Mouse (Mus musculus) midbrain, postnatal 0 days (tissue): ENCODE measurements around the gene Pamr1. TPM values are rescaled to one million over a fixed set of nuclear protein-coding genes. Genes with fewer than 3 reads are reported as not detected.

Experiments used
- ATAC-seq: fragments of 200-750 bp; cut with Nextera tagmentation; 2 replicates; pipeline ENCODE4 v1.8.0; 2017; ENCODE audit warnings: moderate number of reproducible peaks, mild to moderate bottlenecking, moderate TSS enrichment, moderate library complexity; ENCODE audit not compliant: low FRiP score
- DNase-seq: peaks from one replicate; pipeline ENCODE4 v3.0.0-alpha.2; 2015; ENCODE audit warnings: low spot score
- H3K27ac ChIP-seq: fragments of 300-500 bp; sonication (generic); 2 replicates; pipeline ENCODE4 v1.5.1; 2014; ENCODE audit warnings: low read depth, mild to moderate bottlenecking, low read length, mixed read lengths
- H3K27me3 ChIP-seq: fragments of 300-500 bp; sonication (generic); 2 replicates; pipeline ENCODE4 v1.6.1; 2014; ENCODE audit warnings: low read length, control low read depth, mixed read lengths; ENCODE audit not compliant: insufficient read depth
- H3K36me3 ChIP-seq: fragments of 300-500 bp; sonication (generic); 2 replicates; pipeline ENCODE4 v1.6.1; 2014; ENCODE audit warnings: low read length, control low read depth, mixed read lengths; ENCODE audit not compliant: insufficient read depth
- H3K4me1 ChIP-seq: fragments of 300-500 bp; sonication (generic); 2 replicates; pipeline ENCODE4 v1.6.1; 2014; ENCODE audit warnings: mild to moderate bottlenecking, control low read depth, antibody characterized with exemption, low read length, mixed read lengths; ENCODE audit not compliant: insufficient read depth
- H3K4me2 ChIP-seq: fragments of 300-500 bp; sonication (generic); 2 replicates; pipeline ENCODE4 v1.6.1; 2014; ENCODE audit warnings: low read depth, mild to moderate bottlenecking, low read length, mixed read lengths; ENCODE audit not compliant: poor library complexity, severe bottlenecking
- H3K4me3 ChIP-seq: fragments of 300-500 bp; sonication (generic); 2 replicates; pipeline ENCODE4 v1.5.1; 2014; ENCODE audit warnings: low read depth, mild to moderate bottlenecking, low read length, moderate library complexity
- H3K9ac ChIP-seq: fragments of 300-500 bp; sonication (generic); replicated peaks from 2 replicates; pipeline ENCODE4 v1.6.1; 2014; ENCODE audit warnings: mild to moderate bottlenecking, low read length, moderate library complexity, mixed read lengths; ENCODE audit not compliant: poor library complexity, severe bottlenecking
- H3K9me3 ChIP-seq: fragments of 300-500 bp; sonication (generic); 2 replicates; pipeline ENCODE4 v1.6.1; 2016; ENCODE audit warnings: low read length, control low read depth
- CTCF ChIP-seq: IDR thresholded peaks from 2 replicates; pipeline ENCODE4 v1.5.1; 2016; ENCODE audit warnings: antibody characterized with exemption, mild to moderate bottlenecking
- WGBS: fragments of 180-500 bp; shearing (Covaris S2); extraction: QIAGEN DNeasy Blood & Tissue Kit; methylation state at CpG from one replicate; pipeline ENCODE4 v1.1.7; 2014; 5-methylcytosine and 5-hydroxymethylcytosine counted together
- polyA plus RNA-seq: library from polyadenylated mRNA; unstranded; fragments of >200 nt; fragmentation: Nextera tagmentation; extraction: Ambion mirVana; gene quantifications from 2 replicates; pipeline ENCODE4 v1.2.1, GENCODE M21; 2015
- total RNA-seq: library from RNA; depleted of rRNA; stranded (reverse); fragments of >200 nt; gene quantifications from 2 replicates; pipeline ENCODE4 v1.2.3, GENCODE M21; 2014

The Pamr1 gene
- total and polyA plus RNA-seq, 2 experiments from 2014 or later: 4.8 to 10.3 TPM

GRCm38 (mm10) chr2:102634010-102634409, 84.2 kb downstream of the Pamr1 start:
- ATAC-seq (no peak), DNase-seq (no peak)
- Histone ChIP-seq H3K27me3 (no peaks in the 10 kb centered on the region), H3K4me1 (no peaks in the 10 kb centered on the region), H3K36me3 (no peaks in the 10 kb centered on the region), H3K9ac (no peak overlapping the region), H3K4me2 (no peak overlapping the region), H3K9me3 (no peaks in the 10 kb centered on the region), H3K27ac (no peak overlapping the region), H3K4me3 (no peak overlapping the region)
- TF ChIP-seq CTCF: no peak
- WGBS: 89% methylated on average over 1 of the region's 1 CpGs

GRCm38 (mm10) chr2:102635523-102636060, 85.8 kb downstream of the Pamr1 start:
- no peak for DNase-seq
- no peaks in the 10 kb centered on the region for H3K4me1 ChIP-seq
- no peaks in the 10 kb centered on the region for H3K9me3 ChIP-seq
- H3K27me3 ChIP-seq: no peaks in the 10 kb centered on the region
- TF ChIP-seq CTCF: no peak
- H3K36me3 ChIP-seq: no peaks in the 10 kb centered on the region
- WGBS: 70% methylated on average over 3 of the region's 3 CpGs
- ATAC-seq: no peak
- H3K9ac ChIP-seq: no peak overlapping the region
- no peak overlapping the region for H3K4me3 ChIP-seq
- no peak overlapping the region for H3K4me2 ChIP-seq
- no peak overlapping the region for H3K27ac ChIP-seq

DNA sequence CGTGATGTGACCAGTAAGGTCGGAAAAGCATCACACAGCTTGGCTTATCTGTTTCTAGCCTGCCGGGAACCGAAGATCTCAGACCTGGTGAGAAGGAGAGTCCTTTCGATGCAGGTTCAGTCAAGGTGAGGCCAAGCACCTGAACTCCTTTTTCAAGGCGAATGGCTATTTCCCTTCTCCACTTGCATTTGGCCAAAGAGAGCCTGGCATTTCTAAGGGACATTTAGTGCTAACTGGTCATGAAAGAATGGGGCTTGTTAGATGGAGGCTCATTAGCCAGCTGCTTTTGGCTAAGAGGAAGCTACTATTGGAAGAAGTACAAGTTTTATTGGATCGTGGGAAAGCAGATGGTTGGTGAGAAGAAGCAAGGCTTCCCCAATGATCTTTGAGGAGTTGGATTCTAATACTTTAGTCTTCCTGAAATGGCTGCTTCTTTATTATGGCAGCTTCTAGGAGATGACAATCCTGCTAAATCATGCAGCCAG, 86.3 kb downstream of the Pamr1 start:
- 91% methylated on average over 7 of the region's 7 CpGs for WGBS
- no peaks in the 10 kb centered on the region for H3K9me3 ChIP-seq
- no peaks in the 10 kb centered on the region for H3K27me3 ChIP-seq
- no peaks in the 10 kb centered on the region for H3K36me3 ChIP-seq
- H3K4me3 ChIP-seq: no peak overlapping the region
- no peak for TF ChIP-seq CTCF
- ATAC-seq (no peak), DNase-seq (no peak)
- H3K27ac ChIP-seq: no peak overlapping the region
- H3K9ac ChIP-seq: no peak overlapping the region
- no peaks in the 10 kb centered on the region for H3K4me1 ChIP-seq
- no peak overlapping the region for H3K4me2 ChIP-seq

DNA sequence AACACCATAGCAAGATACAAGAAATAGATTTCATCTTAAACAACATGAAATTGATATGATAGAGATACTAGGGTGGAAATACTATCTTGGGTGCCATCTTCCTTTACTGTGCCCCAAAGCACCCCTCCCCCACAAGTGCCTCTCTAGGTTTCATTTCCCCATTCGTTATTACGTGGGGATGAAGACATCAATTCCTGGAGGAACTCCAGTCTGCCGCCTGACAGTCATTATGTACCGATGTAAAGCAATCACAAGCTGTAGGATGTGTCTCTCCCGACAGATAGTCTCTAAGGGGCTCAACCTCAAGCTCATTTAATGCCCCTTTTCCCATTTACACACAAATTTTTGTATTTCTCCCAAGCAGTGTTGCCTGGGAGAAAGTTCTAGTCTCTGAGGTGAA, 88.3 kb downstream of the Pamr1 start:
- H3K4me1 ChIP-seq: no peaks in the 10 kb centered on the region
- no peak overlapping the region for H3K9ac ChIP-seq
- H3K9me3 ChIP-seq: no peaks in the 10 kb centered on the region
- ATAC-seq: no peak
- no peaks in the 10 kb centered on the region for H3K27me3 ChIP-seq
- no peak for TF ChIP-seq CTCF
- no peak overlapping the region for H3K4me3 ChIP-seq
- no peaks in the 10 kb centered on the region for H3K36me3 ChIP-seq
- 35% methylated on average over 5 of the region's 5 CpGs for WGBS
- no peak overlapping the region for H3K27ac ChIP-seq
- DNase-seq: no peak
- H3K4me2 ChIP-seq: no peak overlapping the region

DNA sequence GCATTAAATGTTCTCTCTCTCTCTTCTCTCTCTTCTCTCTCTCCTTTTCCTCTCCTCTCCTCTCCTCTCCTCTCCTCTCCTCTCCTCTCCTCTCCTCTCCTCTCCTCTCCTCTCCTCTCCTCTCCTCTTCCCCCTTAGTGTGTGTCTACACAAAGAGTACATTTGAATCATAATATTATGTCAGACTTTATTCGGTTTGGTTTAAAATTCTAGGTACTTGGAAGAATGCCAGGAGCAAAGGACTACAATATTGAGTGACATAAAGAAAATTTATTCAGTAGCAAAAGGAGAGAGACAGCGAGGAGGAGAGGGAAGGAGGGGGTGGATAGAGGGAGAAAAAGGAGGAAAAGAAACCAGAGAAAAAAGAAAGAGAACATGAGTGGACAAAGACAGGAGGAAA, 88.9 kb downstream of the Pamr1 start:
- no peaks in the 10 kb centered on the region for H3K9me3 ChIP-seq
- H3K27me3 ChIP-seq: no peaks in the 10 kb centered on the region
- no peak for DNase-seq
- no peak overlapping the region for H3K4me2 ChIP-seq
- 18% methylated on average over 2 of the region's 2 CpGs for WGBS
- no peak overlapping the region for H3K27ac ChIP-seq
- no peaks in the 10 kb centered on the region for H3K36me3 ChIP-seq
- no peak for TF ChIP-seq CTCF
- no peak overlapping the region for H3K4me3 ChIP-seq
- no peak overlapping the region for H3K9ac ChIP-seq
- no peak for ATAC-seq
- H3K4me1 ChIP-seq: no peaks in the 10 kb centered on the region

DNA sequence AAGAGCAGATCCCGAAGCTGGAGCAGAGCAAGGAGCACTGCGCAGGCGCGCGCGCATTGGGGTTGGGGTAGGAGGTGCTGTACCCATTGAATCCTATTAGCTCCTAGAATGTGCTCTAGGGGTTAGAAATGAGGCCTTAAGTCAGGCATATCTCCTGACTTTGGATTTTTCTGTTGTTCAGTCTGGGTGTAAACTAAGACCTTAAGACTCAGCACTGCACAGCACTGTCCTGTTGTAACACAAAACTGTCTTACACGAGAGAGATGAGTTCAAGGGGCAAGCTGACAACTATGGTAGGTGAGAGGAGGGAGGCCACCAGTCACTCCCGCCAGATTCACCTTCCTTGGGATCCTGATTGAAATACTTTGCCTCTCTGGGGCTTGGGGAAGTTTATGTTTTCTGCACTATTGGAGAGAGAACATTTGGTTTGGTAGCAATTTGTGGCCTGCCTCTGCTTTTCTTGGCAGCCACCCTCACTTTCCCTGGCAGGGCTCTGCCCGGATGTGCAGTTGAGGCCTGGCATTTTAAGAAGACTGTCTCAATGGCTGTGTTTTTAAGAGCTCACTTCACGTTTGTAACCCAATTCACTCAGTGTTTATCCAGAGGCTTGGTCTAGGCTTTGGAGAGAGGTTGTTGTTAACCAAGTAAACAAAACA, 99.2 kb downstream of the Pamr1 start:
- no peak for TF ChIP-seq CTCF
- Histone ChIP-seq H3K27me3 (no peaks in the 10 kb centered on the region), H3K4me2 (no peak overlapping the region), H3K27ac (0 out of 2 replicates have a peak overlapping the region, but pooled peaks have one; percentile 32), H3K4me1 (no peaks in the 10 kb centered on the region), H3K9me3 (no peaks in the 10 kb centered on the region), H3K4me3 (no peak overlapping the region), H3K9ac (no peak overlapping the region), H3K36me3 (no peaks in the 10 kb centered on the region)
- DNase-seq: no peak
- ATAC-seq: no peak
- 87% methylated on average over 10 of the region's 10 CpGs for WGBS
